Mouse (Mus musculus) neural tube, embryonic 13.5 days (tissue): ENCODE measurements at regions not wholly inside any gene's neighbourhood (a gene's known extent, or its start where the extent isn't known, plus 50 kb on each side); places are given as distances from the start of the nearest gene placed in this dataset.

ENCODE experiments used
- ATAC-seq: fragments of 200-750 bp; cut with Nextera tagmentation; 2 replicates; pipeline ENCODE4 v1.8.0; 2017; ENCODE audit warnings: low read depth, mild to moderate bottlenecking, moderate TSS enrichment, moderate library complexity
- H3K27ac ChIP-seq: fragments of 300-500 bp; sonication (generic); replicated peaks from 2 replicates; pipeline ENCODE4 v1.5.1; 2015; ENCODE audit warnings: moderate library complexity, mild to moderate bottlenecking, inconsistent platforms
- H3K27me3 ChIP-seq: fragments of 300-500 bp; sonication (generic); 2 replicates; pipeline ENCODE4 v1.6.1; 2015; ENCODE audit warnings: mild to moderate bottlenecking, inconsistent platforms
- H3K36me3 ChIP-seq: fragments of 300-500 bp; sonication (generic); 2 replicates; pipeline ENCODE4 v1.6.1; 2015; ENCODE audit warnings: mild to moderate bottlenecking, inconsistent platforms
- H3K4me1 ChIP-seq: fragments of 300-500 bp; sonication (generic); replicated peaks from 2 replicates; pipeline ENCODE4 v1.6.1; 2015; ENCODE audit warnings: inconsistent platforms
- H3K4me2 ChIP-seq: fragments of 300-500 bp; sonication (generic); 2 replicates; pipeline ENCODE4 v1.6.1; 2015; ENCODE audit warnings: inconsistent platforms, mild to moderate bottlenecking, moderate library complexity
- H3K4me3 ChIP-seq: fragments of 300-500 bp; sonication (generic); 2 replicates; pipeline ENCODE4 v1.5.1; 2015; ENCODE audit warnings: mild to moderate bottlenecking, inconsistent platforms
- H3K9ac ChIP-seq: fragments of 300-500 bp; sonication (generic); 2 replicates; pipeline ENCODE4 v1.6.1; 2015; ENCODE audit warnings: moderate library complexity, mild to moderate bottlenecking, inconsistent platforms
- H3K9me3 ChIP-seq: fragments of 300-500 bp; sonication (generic); 2 replicates; pipeline ENCODE4 v1.6.1; 2016; ENCODE audit warnings: inconsistent platforms
- WGBS: fragments of 180-500 bp; shearing (Covaris S2); methylation state at CpG from one replicate; pipeline ENCODE4 v1.1.7; 2015; 5-methylcytosine and 5-hydroxymethylcytosine counted together

DNA sequence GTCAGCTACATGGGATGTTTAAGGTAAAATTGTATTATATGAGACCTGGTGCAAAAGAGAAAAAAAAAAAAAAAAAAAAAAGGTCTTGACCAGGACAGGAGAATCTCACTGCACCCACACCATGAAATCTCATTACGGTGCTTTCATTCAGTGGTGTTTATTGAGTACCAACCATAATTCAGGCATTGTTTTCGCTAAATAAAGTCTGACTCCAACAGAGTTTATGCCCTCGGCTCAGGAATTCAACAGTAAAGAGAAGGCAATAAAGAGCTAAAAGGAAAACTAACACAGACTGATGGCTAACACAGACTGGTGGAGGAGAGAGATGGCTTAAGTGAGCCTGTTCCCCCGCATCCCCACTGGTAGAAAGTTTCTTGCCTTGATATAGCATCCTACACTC is 112.0 kb downstream of the Adamts15 start:
- Histone ChIP-seq H3K27me3 (no peaks in the 10 kb centered on the region), H3K4me3 (no peak overlapping the region), H3K4me1 (peaks cover 23% of the 10 kb centered on the region), H3K27ac (no peak overlapping the region), H3K9ac (no peak overlapping the region), H3K4me2 (no peak overlapping the region), H3K9me3 (no peaks in the 10 kb centered on the region), H3K36me3 (no peaks in the 10 kb centered on the region)
- WGBS = 7% methylated on average over 4 of the region's 4 CpGs
- ATAC-seq = no peak

DNA sequence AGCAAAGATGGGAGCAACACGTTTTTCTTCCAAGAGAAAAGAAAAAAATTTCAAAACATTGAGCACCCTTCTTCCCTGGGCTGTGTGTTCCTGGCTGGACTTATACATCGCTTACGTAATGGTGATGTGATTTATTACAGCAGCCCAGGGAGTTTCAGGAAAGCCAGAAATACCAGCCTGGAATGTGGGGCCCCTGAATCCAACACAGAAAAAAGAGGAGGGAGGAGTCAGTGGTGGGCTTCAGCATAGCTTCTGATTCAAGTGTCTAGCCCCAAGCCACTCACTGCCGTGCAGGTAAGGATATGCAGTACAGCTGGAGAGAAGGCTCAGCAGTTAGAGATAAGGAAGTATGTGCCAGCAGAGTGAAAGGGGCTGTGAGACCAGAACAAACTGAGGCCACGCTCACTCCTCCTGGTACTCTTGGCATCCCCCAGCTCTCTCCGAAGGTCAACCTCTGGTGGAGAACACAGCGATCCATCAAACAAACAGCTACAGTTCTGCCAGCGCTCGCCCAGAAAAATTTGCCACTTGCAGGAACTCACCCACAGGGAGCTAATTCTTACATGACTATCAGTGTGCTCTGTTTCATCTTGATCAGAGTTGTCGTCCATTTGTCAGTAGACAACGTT is 113.3 kb downstream of the Adamts15 start:
- no peak overlapping the region for H3K9ac ChIP-seq
- 39% methylated on average over 11 of the region's 11 CpGs for WGBS
- H3K4me2 ChIP-seq = no peak overlapping the region
- no peak overlapping the region for H3K27ac ChIP-seq
- peaks cover 23% of the 10 kb centered on the region for H3K4me1 ChIP-seq
- H3K27me3 ChIP-seq = no peaks in the 10 kb centered on the region
- no peaks in the 10 kb centered on the region for H3K36me3 ChIP-seq
- H3K9me3 ChIP-seq = no peaks in the 10 kb centered on the region
- H3K4me3 ChIP-seq = no peak overlapping the region
- ATAC-seq = no peak

DNA sequence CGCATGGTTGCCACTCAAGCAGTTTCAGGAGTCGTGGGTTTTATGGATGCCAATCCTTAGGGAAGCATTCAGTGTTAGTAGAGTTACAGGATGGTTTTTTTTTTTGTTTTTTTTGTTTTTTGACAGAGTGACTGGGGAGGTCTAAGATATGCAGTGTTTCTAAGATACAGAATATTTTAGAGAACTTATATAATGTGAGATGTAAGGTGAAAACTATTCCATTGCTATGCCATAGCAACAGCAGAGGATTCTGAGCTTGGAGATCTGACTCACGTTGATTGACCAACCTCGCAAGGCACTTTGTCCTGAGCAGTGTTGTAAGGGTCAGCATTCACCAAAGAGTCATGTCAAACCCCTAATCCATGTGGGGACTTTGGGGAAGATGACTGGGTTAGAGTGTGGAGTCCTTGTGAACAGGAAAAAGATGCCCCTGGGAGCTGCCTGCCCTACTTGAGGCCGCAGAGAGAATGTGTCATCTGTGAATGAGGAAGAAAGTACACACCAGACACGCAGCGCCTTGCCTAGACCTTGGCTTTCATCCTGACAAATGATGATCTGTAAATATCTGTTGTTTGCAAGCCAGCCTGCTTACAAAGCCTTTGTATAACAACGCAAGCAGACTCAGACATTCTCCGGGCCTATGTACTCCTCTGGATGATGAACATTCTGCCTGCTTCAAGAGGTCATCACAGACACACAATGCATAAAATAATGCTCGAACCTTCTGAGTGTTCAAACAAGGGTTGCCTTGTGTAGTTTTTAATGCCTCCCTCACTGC is 118.3 kb downstream of the Adamts15 start:
- ATAC-seq = no peak
- H3K4me1 ChIP-seq = peaks cover 2% of the 10 kb centered on the region
- 80% methylated on average over 10 of the region's 10 CpGs for WGBS

DNA sequence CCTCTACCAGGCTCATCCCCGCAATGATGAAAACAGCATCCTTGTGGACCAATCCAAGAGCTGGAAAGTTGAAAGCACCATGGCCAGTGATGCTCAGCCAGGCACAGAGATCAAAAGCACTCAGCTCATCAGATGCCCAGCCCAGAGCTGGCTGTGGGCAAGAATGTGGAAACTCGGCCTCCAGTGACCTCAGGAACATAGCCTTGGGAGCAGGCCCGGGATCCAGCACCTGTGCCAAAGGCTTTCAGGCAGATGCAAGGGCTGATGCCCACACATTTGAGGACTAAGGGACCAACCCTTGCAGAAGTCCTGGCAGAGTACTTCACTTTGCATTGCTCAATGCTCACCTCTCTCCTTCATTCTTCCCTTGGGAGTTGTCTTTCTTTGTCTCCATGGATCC is 119.4 kb downstream of the Adamts15 start:
- WGBS = 78% methylated on average over 3 of the region's 3 CpGs

More for the DNA sequence above, 118.3 kb downstream of the Adamts15 start:
- no peak overlapping the region for H3K4me3 ChIP-seq
- H3K4me2 ChIP-seq = no peak overlapping the region
- no peaks in the 10 kb centered on the region for H3K36me3 ChIP-seq
- H3K27ac ChIP-seq = no peak overlapping the region
- no peak overlapping the region for H3K9ac ChIP-seq
- H3K27me3 ChIP-seq = no peaks in the 10 kb centered on the region
- no peaks in the 10 kb centered on the region for H3K9me3 ChIP-seq

DNA sequence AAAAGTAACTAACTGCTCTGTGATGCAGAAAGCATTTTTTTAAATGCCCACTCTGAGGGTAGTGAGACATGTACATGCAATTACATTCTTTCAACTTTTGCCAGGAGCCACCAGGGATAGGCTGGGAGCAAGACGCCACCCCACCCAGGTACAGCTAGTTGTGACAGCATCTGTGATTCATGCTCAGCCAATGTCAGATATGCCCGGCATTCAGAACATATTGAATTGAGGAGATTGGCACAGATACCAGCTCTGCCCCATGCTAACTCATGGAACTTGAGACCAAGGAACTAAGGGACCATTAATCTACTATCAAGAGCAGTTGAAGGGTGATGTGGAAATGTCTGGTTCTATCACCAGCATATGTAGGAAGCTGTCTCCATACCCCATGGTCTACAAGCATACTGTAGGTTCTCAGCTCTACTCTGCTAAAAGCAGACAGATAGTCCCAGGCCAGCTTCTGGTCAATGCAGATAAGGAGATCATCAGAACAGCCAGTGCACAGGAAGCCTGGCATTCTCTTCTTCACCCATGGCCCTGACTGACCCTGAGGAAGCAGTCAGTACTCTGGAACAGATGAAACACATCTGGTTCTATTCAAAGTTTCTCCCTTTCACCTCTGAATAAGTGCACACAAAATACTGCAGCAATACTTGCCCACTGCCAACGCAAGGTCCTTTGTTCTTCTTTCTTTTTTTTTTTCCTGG is 127.4 kb downstream of the Adamts15 start:
- Histone ChIP-seq H3K4me1 (no peaks in the 10 kb centered on the region), H3K4me3 (no peak overlapping the region), H3K27me3 (no peaks in the 10 kb centered on the region), H3K9me3 (no peaks in the 10 kb centered on the region), H3K27ac (no peak overlapping the region), H3K36me3 (no peaks in the 10 kb centered on the region), H3K4me2 (no peak overlapping the region), H3K9ac (no peak overlapping the region)
- WGBS = 90% methylated on average over 3 of the region's 3 CpGs
- ATAC-seq = no peak

More for the DNA sequence above, 119.4 kb downstream of the Adamts15 start:
- Histone ChIP-seq H3K27ac (no peak overlapping the region), H3K4me2 (no peak overlapping the region), H3K36me3 (no peaks in the 10 kb centered on the region), H3K4me1 (no peaks in the 10 kb centered on the region), H3K4me3 (no peak overlapping the region), H3K27me3 (no peaks in the 10 kb centered on the region), H3K9ac (no peak overlapping the region), H3K9me3 (no peaks in the 10 kb centered on the region)
- ATAC-seq = no peak

DNA sequence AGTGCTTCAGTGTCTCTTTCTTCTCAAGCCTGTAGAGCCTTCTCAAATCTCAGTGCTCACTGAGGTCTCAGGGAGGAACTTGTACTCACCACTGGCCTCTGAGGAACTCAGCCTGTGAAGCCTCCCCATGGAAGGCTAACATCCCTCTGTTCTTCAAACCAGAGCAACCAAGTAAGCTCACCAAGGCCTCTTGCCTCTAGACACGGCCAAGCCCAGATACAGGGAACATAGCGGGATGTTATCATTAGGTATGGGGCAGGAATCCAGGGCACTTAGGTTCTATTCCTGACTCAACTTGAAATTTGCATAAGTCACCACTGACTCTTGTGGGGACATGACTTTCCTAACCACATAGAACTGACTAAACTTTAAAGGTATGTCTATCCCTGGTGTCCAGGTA is 141.0 kb downstream of the Adamts15 start:
- H3K9ac ChIP-seq = no peak overlapping the region
- no peak overlapping the region for H3K4me3 ChIP-seq
- H3K9me3 ChIP-seq = no peaks in the 10 kb centered on the region
- 83% methylated on average over 2 of the region's 2 CpGs for WGBS
- no peaks in the 10 kb centered on the region for H3K27me3 ChIP-seq
- no peak overlapping the region for H3K27ac ChIP-seq
- H3K36me3 ChIP-seq = no peaks in the 10 kb centered on the region
- H3K4me1 ChIP-seq = no peaks in the 10 kb centered on the region
- no peak for ATAC-seq
- H3K4me2 ChIP-seq = no peak overlapping the region

DNA sequence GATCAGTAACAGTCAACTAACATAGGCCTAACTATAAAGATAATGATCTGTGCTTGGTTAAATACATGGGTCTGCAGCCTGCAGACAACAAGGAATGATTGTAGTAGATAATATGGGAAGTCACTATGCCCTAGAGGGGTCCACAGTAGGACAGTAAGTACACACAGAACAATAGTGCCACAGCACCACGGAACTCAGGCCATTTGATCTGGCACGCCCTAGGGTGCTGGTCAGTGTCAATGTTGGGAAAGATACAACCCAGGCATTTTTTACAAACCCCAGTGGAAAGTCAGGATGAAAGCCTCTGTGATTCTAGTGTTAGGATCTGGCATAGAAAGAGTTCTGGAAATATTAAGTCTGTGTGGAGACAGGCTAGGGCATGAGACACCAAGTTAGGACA is 144.4 kb downstream of the Adamts15 start:
- H3K4me1 ChIP-seq = no peaks in the 10 kb centered on the region
- 0 out of 2 replicates have a peak, but pooled peaks cover 4% of the 10 kb centered on the region for H3K9me3 ChIP-seq
- no peak overlapping the region for H3K9ac ChIP-seq
- ATAC-seq = no peak
- no peak overlapping the region for H3K27ac ChIP-seq
- 79% methylated on average over 2 of the region's 2 CpGs for WGBS
- H3K4me3 ChIP-seq = no peak overlapping the region
- H3K4me2 ChIP-seq = no peak overlapping the region
- H3K36me3 ChIP-seq = no peaks in the 10 kb centered on the region
- H3K27me3 ChIP-seq = no peaks in the 10 kb centered on the region

DNA sequence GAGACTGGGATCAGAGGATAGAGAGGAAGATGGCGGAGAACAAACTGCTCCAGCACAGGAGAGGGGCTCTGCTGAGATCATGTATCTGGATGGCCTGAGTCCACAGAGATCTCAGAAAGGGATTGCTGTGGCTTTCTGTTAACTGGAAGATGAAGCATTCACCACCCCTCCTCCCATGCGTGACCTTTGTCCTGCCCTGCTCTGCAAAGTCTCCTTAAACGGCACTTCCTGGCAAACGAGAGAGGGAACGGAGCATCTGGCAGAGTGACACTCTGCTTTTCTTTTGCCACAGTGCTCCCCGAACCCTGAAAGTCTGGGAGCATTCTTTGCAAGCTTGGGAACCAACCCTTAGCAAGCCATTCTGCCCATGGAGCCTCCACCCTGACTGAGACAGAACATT is 147.1 kb downstream of the Adamts15 start:
- Histone ChIP-seq H3K36me3 (no peaks in the 10 kb centered on the region), H3K9ac (no peak overlapping the region), H3K4me2 (no peak overlapping the region), H3K4me3 (no peak overlapping the region), H3K4me1 (no peaks in the 10 kb centered on the region), H3K27ac (no peak overlapping the region), H3K9me3 (0 out of 2 replicates have a peak, but pooled peaks cover 4% of the 10 kb centered on the region), H3K27me3 (no peaks in the 10 kb centered on the region)
- WGBS = 63% methylated on average over 6 of the region's 6 CpGs
- ATAC-seq = no peak

DNA sequence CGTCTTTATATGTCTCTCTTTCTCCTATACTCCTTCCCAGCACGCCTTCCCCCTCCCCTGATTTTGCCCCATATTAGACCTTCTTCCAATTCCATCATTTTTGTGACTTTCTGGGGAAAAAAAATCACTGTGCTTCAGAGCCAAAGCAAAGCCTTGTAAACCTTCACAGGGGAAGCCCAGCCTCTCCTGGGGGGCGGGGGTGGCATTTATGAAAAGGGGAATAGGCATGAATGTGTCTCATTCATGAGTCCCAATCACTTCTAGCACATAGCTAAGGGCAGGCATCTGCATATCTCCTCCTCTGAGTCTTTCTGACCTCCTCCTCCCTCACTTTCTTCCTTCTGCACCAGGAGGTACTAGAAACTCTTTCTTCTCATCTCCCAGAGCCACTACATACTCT is 149.8 kb downstream of the Adamts15 start:
- WGBS = 71% methylated on average over 3 of the region's 3 CpGs
- H3K27me3 ChIP-seq = no peaks in the 10 kb centered on the region
- no peak overlapping the region for H3K27ac ChIP-seq
- H3K9me3 ChIP-seq = 0 out of 2 replicates have a peak, but pooled peaks cover 4% of the 10 kb centered on the region
- no peaks in the 10 kb centered on the region for H3K4me1 ChIP-seq
- no peak overlapping the region for H3K4me3 ChIP-seq
- no peak for ATAC-seq
- H3K4me2 ChIP-seq = no peak overlapping the region
- no peaks in the 10 kb centered on the region for H3K36me3 ChIP-seq
- H3K9ac ChIP-seq = no peak overlapping the region

DNA sequence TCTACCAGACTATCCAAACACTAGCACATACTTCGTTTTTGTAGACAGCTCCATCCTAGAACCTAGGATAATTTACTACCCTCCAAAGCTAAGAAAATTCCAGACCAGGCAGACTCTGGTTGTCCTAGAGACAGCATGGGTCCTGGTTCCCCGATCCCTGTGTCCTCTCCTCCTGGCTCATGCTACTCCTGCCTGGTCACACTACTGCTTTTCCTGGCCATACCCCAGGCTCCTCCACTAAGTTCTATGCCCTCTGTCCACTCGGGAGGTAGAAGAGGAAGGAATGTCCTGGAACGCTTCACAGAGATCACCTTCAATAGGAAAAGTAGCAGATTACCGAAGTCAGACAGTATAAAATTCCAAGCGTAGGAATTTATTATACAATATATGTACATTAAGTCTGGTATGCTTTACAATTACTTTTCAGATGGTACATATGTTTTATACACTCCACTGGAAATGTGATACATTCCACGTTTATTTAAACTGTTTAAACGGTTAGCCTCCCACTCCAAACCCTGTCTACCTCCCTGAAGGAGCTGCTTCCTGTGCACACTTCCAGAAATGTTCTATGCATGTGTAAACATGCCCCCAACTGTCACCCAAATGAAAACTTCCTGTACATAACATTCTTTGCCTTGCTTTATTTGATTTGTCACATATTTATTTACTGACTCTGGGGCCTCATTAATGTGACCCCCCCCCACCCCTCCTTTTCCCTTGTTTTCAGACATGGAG is 151.6 kb downstream of the Adamts15 start:
- Histone ChIP-seq H3K36me3 (no peaks in the 10 kb centered on the region), H3K4me2 (no peak overlapping the region), H3K4me3 (no peak overlapping the region), H3K9me3 (0 out of 2 replicates have a peak, but pooled peaks cover 4% of the 10 kb centered on the region), H3K4me1 (no peaks in the 10 kb centered on the region), H3K9ac (no peak overlapping the region), H3K27me3 (no peaks in the 10 kb centered on the region), H3K27ac (no peak overlapping the region)
- no peak for ATAC-seq
- WGBS = 75% methylated on average over 8 of the region's 8 CpGs

DNA sequence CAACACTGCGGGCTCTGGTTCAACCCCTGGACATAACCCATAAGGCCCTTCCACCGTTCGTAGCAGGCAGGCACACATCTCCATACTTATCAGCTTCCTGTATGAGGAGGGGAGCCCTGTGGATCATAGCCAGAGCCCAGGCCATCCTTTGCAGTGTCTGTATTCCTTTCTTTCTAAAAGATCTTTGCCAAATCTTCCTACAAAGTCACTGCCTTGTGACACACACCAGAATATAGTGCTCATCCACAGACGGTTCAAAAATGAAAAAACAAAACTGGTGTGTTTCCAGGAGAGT is 152.9 kb downstream of the Adamts15 start:
- Histone ChIP-seq H3K9me3 (0 out of 2 replicates have a peak, but pooled peaks cover 4% of the 10 kb centered on the region), H3K9ac (no peak overlapping the region), H3K4me3 (no peak overlapping the region), H3K4me2 (no peak overlapping the region), H3K27me3 (no peaks in the 10 kb centered on the region), H3K36me3 (no peaks in the 10 kb centered on the region), H3K27ac (no peak overlapping the region), H3K4me1 (no peaks in the 10 kb centered on the region)
- WGBS = 85% methylated on average over 4 of the region's 4 CpGs
- ATAC-seq = no peak
